Mouse (Mus musculus) midbrain, embryonic 10.5 days (tissue): ENCODE results near the gene Fignl2. TPM values are rescaled to one million over a fixed set of nuclear protein-coding genes. Genes with fewer than 3 reads are reported as not detected.

Experiments used
- DNase-seq: peaks from one replicate; pipeline ENCODE4 v3.0.0-alpha.2; 2017; ENCODE audit warnings: low spot score
- H3K27ac ChIP-seq: fragments of 300-500 bp; sonication (generic); replicated peaks from 2 replicates; pipeline ENCODE4 v1.5.1; 2016; ENCODE audit warnings: mild to moderate bottlenecking
- H3K27me3 ChIP-seq: fragments of 300-500 bp; sonication (generic); 2 replicates; pipeline ENCODE4 v1.6.1; 2016; ENCODE audit warnings: low read depth, mild to moderate bottlenecking; ENCODE audit not compliant: poor library complexity, severe bottlenecking
- H3K36me3 ChIP-seq: fragments of 300-500 bp; sonication (generic); 2 replicates; pipeline ENCODE4 v1.6.1; 2016; ENCODE audit warnings: mild to moderate bottlenecking, moderate library complexity
- H3K4me1 ChIP-seq: fragments of 300-500 bp; sonication (generic); 2 replicates; pipeline ENCODE4 v1.6.1; 2016
- H3K4me3 ChIP-seq: fragments of 300-500 bp; sonication (generic); 2 replicates; pipeline ENCODE4 v1.5.1; 2016; ENCODE audit warnings: mild to moderate bottlenecking, moderate library complexity
- H3K9me3 ChIP-seq: fragments of 300-500 bp; sonication (generic); replicated peaks from 2 replicates; pipeline ENCODE4 v1.6.1; 2016; ENCODE audit warnings: mild to moderate bottlenecking
- WGBS: fragments of 180-500 bp; shearing (Covaris S2); methylation state at CpG from one replicate; pipeline ENCODE4 v1.1.7; 2016; 5-methylcytosine and 5-hydroxymethylcytosine counted together
- polyA plus RNA-seq: library from polyadenylated mRNA; unstranded; fragments of >200 nt; fragmentation: Nextera tagmentation; extraction: Ambion mirVana; gene quantifications from 2 replicates; pipeline ENCODE4 v1.2.1, GENCODE M21; 2016

Gene Fignl2
- polyA plus RNA-seq, 1 experiment from 2014 or later: 1.7 TPM

DNA sequence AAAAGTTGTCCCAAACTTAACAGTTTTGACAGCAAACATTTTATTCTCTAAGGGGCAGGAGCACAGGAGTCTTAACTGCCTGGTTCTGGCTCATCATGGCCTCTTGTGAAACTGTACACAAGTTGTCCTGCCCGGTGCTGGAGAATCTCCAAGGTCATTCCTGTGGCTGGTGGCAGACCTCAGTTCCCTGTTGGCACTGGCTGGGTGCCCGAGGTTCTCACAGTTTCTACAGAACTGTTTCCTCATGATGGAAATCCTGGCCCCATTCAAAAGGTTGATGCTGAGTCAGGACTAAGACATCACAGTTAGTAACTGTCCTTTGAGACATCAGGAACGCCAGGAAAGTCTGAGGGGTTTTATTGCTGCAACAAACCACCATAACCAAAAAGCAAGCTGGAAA lies 8.6 kb upstream of the Fignl2 start:
- DNase-seq: no peak
- H3K9me3 ChIP-seq: no peaks in the 10 kb centered on the region
- 89% methylated on average over 3 of the region's 3 CpGs for WGBS
- peaks cover 32% of the 10 kb centered on the region for H3K27me3 ChIP-seq
- no peak overlapping the region for H3K27ac ChIP-seq
- H3K4me1 ChIP-seq: peaks cover 32% of the 10 kb centered on the region
- no peaks in the 10 kb centered on the region for H3K36me3 ChIP-seq
- H3K4me3 ChIP-seq: no peak overlapping the region

DNA sequence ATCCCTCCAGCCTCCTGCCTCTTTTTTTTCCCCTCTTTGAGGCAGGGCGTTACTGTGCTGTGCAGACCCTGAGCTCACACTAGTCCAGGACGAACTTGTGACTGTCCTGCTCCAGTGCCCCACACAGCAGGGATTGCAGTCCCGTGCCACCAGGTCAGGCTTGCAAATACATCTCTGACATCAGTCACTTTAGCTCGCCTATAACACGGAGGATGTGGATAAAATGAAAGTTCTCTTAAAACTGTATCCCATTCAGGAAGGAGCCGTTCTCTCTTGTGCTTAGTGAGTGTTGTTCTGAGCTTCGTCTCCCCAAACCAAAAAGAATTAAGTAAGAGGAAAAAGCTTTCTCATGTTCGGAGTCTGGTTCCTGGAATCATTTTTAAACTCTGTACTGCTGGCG lies 8.1 kb upstream of the Fignl2 start:
- H3K27me3 ChIP-seq: peaks cover 27% of the 10 kb centered on the region
- H3K4me1 ChIP-seq: peaks cover 32% of the 10 kb centered on the region
- no peaks in the 10 kb centered on the region for H3K9me3 ChIP-seq
- DNase-seq: no peak
- 0 out of 2 replicates have a peak overlapping the region, but pooled peaks have one; percentile 23 for H3K27ac ChIP-seq
- H3K4me3 ChIP-seq: no peak overlapping the region
- 82% methylated on average over 9 of the region's 9 CpGs for WGBS
- no peaks in the 10 kb centered on the region for H3K36me3 ChIP-seq

DNA sequence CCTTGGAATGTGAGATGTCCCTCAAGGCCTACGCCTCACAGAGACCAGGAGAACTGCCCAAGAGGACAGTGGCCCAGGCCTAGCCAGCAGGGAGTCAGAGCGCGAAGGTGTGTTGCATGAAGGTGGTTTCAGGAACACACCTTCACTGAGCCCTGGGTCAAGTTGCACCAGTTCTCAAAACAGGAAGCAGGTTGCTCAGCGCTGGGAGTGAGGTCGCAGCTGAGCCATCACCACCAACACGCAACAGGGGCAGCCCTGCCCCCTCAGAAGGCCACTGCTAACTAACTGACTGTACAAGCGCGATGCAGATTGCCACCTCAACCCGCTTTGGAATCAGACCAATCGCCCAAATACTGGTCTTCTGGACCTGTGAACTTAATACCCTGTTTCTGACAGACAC lies 6.1 kb upstream of the Fignl2 start:
- Histone ChIP-seq H3K36me3 (no peaks in the 10 kb centered on the region), H3K4me3 (no peak overlapping the region), H3K27ac (no peak overlapping the region), H3K9me3 (no peaks in the 10 kb centered on the region), H3K4me1 (peaks cover 49% of the 10 kb centered on the region), H3K27me3 (peaks cover 8% of the 10 kb centered on the region; the same call in 1 of the 2 replicates)
- DNase-seq: no peak
- WGBS: 73% methylated on average over 10 of the region's 10 CpGs

DNA sequence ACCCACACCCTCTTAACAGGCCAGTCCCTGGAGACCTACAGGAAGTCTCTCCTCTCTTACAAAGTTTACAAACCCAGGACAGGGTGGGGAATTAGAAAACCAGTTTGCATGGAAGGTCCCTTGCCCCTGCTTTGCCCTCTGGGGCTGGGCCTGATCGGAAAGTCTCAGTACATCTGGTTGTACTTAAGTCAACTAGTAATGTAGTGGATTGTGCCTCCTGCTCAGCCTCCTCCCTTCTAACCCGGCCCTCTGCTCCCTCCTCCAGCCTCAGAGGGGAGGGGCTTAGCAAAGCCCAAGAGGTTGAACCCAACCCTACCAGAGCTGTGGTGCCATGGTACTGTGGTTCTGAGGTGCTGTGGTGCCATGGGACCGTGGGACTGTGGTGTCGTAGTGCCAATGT lies 3.9 kb upstream of the Fignl2 start:
- H3K4me1 ChIP-seq: peaks cover 54% of the 10 kb centered on the region
- H3K27ac ChIP-seq: peak overlapping the region; percentile 19; the same call in 1 of the 2 replicates
- H3K4me3 ChIP-seq: no peak overlapping the region
- no peaks in the 10 kb centered on the region for H3K36me3 ChIP-seq
- DNase-seq: no peak
- H3K27me3 ChIP-seq: peaks cover 5% of the 10 kb centered on the region; the same call in 1 of the 2 replicates
- H3K9me3 ChIP-seq: no peaks in the 10 kb centered on the region
- 63% methylated on average over 4 of the region's 4 CpGs for WGBS

DNA sequence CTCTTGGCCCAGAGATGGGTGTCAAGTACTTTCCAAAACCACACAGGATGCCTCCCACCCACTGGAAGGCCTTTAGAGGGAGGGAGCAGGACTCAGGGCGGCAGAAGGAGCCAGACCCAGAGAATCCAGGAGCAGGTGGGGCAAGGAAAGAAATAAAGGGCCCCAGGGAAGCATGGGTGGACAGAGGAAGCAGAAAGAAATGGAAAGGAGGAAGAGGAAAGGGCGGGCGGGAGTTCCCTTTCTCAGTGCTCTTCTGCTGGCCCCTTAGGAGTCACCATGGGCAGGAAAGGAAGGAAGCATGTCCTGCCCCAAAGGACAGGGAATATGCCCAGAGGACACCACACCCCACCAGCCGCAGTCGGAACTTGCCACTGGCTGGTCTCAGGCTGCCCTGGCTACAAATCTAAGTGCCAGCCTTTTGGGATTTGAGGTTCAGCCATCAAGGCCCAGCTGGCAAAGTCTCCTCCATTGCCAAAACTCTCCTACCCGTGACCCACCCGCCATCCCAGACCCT lies 2.7 kb upstream of the Fignl2 start:
- Histone ChIP-seq H3K27ac (no peak overlapping the region; the same call in 1 of the 2 replicates), H3K9me3 (no peaks in the 10 kb centered on the region), H3K36me3 (no peaks in the 10 kb centered on the region), H3K27me3 (no peaks in the 10 kb centered on the region), H3K4me1 (peaks cover 65% of the 10 kb centered on the region), H3K4me3 (no peak overlapping the region)
- DNase-seq: no peak
- WGBS: 81% methylated on average over 7 of the region's 7 CpGs

DNA sequence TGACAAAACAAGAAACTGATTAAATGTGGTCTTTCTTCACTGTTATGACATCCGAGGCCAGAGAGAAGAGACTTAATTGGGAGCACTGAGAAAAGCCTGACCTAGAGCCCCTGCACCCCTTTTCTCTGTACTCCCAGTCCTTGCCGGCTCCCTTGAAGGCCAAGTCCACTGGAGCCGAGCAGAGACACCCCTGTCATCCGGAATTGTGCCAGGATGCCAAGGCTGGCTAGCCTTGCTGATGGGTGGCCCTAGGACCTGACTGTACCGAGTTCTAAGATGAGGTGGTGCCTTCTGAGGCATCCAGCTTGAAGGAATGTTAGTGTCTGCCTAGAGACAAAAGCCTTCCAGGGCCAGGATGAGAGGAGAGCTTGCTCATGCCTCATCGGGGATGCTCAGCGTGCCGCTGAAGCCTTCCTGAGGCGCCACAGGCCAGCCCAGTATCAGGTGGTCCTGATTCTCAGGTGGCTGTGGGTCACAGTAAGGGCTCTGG lies 1.7 kb upstream of the Fignl2 start:
- 77% methylated on average over 9 of the region's 9 CpGs for WGBS
- Histone ChIP-seq H3K4me1 (peaks cover 75% of the 10 kb centered on the region), H3K27ac (peak overlapping the region; percentile 52; the same call in 1 of the 2 replicates)

DNA sequence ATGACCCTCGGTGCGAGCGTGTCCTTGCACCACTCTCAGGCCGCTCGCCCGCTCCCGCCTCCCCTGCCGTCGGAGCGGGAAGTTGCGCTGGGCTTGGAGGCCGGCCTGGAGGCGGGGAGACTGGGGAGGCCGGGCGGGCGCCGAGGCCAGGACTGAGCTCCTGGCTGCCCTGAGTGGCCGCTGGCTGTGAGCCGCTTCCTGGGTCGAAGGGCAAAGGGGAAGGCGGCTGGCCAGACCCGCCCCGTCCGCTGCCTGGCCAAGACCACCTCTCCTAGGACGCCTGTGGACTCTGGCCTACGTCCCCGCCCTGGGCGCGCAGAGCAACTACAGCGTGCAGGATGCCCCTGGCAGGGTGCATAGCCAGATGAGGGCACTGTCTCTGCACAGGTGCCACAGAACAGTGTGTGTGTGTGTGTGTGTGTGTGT lies 377 bp upstream of the Fignl2 start:
- peak overlapping the region; percentile 100 for H3K27ac ChIP-seq
- DNase-seq: peak; percentile 91
- no peaks in the 10 kb centered on the region for H3K27me3 ChIP-seq
- peaks cover 8% of the 10 kb centered on the region for H3K36me3 ChIP-seq
- H3K4me3 ChIP-seq: peak overlapping the region; percentile 97
- H3K4me1 ChIP-seq: peaks cover 86% of the 10 kb centered on the region
- WGBS: under 1% methylated on average over 30 of the region's 30 CpGs
- H3K9me3 ChIP-seq: no peaks in the 10 kb centered on the region

More for the DNA sequence above, 1.7 kb upstream of the Fignl2 start:
- Histone ChIP-seq H3K4me3 (no peak overlapping the region), H3K27me3 (no peaks in the 10 kb centered on the region), H3K9me3 (no peaks in the 10 kb centered on the region), H3K36me3 (no peaks in the 10 kb centered on the region)
- no peak for DNase-seq

DNA sequence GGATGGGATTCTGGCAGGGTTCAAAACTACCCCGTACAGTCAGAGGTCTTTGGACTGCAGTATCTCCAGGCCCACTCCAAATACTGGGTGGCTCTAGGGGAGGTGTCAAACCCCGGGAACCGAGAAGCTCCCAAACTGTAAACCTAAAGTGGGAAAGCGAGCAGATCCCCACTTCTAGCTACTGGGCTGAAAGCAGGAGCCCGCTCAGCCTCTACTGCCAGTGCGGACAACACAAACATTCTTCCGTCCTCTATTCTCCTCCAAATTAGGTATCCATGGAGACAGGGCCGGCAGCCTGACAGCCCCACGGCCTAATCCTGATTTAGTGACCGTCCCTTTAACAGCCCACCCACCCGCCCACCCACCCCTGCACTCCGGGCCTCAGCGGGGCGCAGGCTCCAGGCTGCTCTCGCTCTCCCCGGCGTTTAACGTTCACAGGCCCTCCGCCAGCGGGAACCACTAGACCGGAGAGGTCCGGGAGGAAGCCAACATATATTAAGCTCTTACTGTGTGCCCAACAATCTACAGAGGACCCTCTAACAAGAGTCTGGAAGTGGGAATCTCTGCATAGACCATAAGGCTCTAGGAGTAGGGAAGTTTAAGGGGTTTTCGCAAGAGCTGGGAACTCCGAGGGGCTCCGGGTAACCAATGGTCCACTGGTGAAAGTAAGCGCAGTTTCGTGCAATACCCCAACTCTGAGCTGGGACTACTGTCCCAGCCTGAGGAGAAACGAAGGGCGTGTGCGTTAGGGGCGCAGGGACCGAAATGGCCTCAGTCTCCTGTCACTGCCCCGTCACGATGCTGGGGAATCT lies 1.2 kb downstream of the Fignl2 start:
- Histone ChIP-seq H3K27me3 (no peaks in the 10 kb centered on the region), H3K27ac (peak overlapping the region; percentile 100), H3K36me3 (peaks cover 19% of the 10 kb centered on the region), H3K4me3 (peak overlapping the region; percentile 97), H3K9me3 (no peaks in the 10 kb centered on the region), H3K4me1 (peaks cover 96% of the 10 kb centered on the region)
- peak; percentile 76 for DNase-seq
- under 1% methylated on average over 34 of the region's 34 CpGs for WGBS

DNA sequence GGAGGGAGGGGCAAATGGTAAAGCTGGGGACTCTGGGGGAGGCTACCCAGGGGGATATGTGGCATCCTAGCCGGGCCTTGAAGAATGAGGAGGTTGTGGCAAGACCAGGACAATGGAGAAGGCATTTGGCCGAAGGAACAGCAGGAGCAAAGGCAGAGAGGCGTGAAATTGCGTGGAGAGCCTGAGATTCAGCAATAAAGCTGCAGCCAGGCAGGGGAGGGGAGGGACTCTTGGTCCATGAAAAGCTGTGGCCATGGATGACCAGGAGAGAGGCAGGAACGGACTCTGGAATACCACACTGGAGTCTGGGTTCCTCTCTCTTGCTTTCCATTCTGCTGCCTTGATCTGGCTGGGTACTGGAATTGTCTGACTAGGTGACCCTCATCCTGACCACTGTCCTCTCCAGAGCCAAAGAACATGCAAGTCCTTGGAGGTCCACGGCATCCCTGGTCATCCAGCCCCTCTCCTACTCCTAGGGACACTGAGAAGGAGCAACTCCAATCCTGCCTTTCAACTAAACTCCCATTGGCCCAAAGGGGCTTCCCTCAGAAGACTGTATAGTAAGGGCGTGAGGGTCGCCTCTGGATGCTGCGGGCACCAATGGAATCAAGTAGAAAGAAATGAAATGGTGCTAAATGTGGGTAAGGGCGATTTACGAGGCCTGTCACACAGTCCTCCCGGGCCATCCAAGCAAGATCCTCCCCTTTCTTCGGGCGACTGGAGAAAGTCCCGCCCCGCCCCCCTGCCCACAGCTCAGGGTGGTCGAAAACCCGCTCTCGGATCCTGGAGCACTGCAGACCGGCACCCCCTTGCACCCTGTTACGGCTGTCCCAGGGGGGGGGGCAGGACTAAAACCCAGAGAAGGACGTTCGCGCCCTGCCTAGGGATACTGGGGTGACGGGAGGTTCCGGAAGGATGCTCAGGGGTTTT lies 2.0 kb downstream of the Fignl2 start:
- Histone ChIP-seq H3K4me1 (peaks cover 96% of the 10 kb centered on the region), H3K4me3 (peak overlapping the region; percentile 97), H3K9me3 (no peaks in the 10 kb centered on the region), H3K36me3 (peaks cover 19% of the 10 kb centered on the region), H3K27ac (peak overlapping the region; percentile 100), H3K27me3 (no peaks in the 10 kb centered on the region)
- 2% methylated on average over 26 of the region's 26 CpGs for WGBS
- DNase-seq: peak; percentile 73

DNA sequence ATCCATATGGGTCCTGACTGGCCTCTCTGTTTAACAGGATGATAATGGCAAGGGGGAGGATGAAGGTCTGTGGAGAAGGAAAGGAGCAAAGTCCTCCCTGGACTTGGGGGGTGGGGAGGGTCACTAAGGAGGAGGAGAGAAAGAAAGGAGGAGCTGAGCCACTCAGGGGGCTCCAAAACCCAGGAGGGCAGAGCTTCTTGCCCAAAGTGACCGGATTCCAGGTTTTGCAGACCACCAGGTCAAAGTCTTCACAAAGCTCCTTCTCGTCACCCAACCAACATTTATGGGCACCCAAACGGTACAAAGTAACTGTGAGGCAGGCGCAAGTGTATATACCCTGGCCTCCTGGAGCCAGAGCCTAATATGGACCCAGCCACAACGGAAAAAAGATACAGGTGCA lies 2.7 kb downstream of the Fignl2 start:
- H3K4me3 ChIP-seq: peak overlapping the region; percentile 97
- no peaks in the 10 kb centered on the region for H3K9me3 ChIP-seq
- H3K4me1 ChIP-seq: peaks cover 96% of the 10 kb centered on the region
- peak; percentile 49 for DNase-seq
- no peaks in the 10 kb centered on the region for H3K27me3 ChIP-seq
- H3K36me3 ChIP-seq: peaks cover 19% of the 10 kb centered on the region
- peak overlapping the region; percentile 100 for H3K27ac ChIP-seq
- 16% methylated on average over 5 of the region's 5 CpGs for WGBS

DNA sequence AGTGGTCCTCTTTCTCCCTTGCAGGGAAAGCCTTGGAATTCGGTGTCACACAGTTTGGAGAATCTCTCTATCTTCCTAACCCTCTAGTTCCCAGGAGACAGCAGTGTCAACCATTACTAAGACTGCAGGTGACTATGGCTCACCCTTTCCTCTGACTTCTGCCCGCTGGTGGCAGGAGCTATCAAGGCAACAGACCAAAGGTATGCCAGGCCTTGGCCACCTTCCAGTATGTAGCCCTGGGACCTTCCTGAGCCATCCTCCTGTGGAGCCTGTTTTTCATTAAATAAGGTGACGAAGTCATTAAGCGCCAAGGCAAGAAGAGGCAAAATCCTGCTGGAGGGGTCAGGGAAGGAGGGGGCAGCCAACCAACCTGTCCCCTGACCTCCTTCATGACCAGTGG lies 3.2 kb downstream of the Fignl2 start:
- Histone ChIP-seq H3K27me3 (no peaks in the 10 kb centered on the region), H3K36me3 (peaks cover 19% of the 10 kb centered on the region), H3K4me1 (peaks cover 96% of the 10 kb centered on the region), H3K9me3 (no peaks in the 10 kb centered on the region), H3K4me3 (peak overlapping the region; percentile 97), H3K27ac (peak overlapping the region; percentile 100)
- 79% methylated on average over 4 of the region's 4 CpGs for WGBS
- no peak for DNase-seq

DNA sequence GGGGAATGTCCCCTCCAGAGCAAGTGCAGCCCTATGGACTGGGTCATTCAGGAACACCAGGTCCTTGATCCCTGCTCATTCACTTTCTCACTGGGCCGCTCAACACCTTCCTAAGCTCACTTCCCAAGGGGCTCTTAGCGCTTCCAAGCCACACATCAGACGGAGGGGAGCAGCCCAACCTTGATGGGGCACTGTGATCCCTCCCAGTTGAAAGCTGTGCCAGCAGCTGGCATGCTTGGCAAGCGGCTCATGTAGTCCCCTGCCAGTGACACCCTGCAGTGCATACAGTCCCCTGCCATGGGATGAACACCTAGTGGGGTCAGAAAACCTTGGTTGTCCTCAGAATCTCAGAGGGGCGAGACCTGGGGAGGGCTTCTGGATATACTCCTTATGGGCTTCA lies 4.3 kb downstream of the Fignl2 start:
- peaks cover 19% of the 10 kb centered on the region for H3K36me3 ChIP-seq
- no peaks in the 10 kb centered on the region for H3K27me3 ChIP-seq
- peaks cover 96% of the 10 kb centered on the region for H3K4me1 ChIP-seq
- no peak for DNase-seq
- 87% methylated on average over 5 of the region's 5 CpGs for WGBS
- H3K4me3 ChIP-seq: no peak overlapping the region
- no peaks in the 10 kb centered on the region for H3K9me3 ChIP-seq
- H3K27ac ChIP-seq: no peak overlapping the region
